9 mouse cellular contexts compared by ENCODE assay signal in the genomic region with DNA sequence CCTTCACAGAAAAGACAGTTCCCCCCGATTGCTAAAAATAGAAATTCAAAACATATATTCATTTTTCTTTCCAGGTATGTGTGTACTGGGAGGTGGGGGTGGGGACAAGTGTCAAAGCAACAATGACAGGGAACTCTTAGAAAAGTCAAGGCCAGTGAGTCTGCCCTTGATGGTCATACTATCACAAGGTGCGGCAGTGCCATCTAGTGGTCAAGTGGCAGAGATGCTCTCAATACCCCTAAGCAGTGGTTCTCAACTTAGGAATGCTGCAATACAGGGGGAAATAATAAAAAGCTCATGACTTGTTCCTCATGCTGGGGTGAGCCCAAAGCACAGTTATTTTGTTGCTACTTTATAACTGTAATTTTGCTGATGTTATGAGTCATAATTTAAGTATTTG. TPM values are rescaled to one million over a fixed set of nuclear protein-coding genes. Genes with fewer than 3 reads are reported as not detected.
DNase-seq lines count a peak whose midpoint lies in the region; ATAC-seq and TF ChIP-seq lines count a peak whose summit lies in the region.
"Had no signal": no experiment of that assay in that cellular context is flagged by ENCODE, and none has a peak within 500 bp of the region (broad histone marks: within the 10 kb centered on the region; RNA-seq: fewer than 3 reads in every experiment).

No protein-coding gene starts in this region.

- TF ChIP-seq EP300 in liver, embryonic 14.5 days (IDR thresholded peaks at IDR 0.05; ENCODE audit: low read depth) = no peak

- no peak overlapping the region for H3K9ac ChIP-seq in heart, embryonic 12.5 days
- H3K9ac ChIP-seq in liver, embryonic 14.5 days (replicated peaks) = no peak overlapping the region
- H3K9ac ChIP-seq in neural tube, embryonic 12.5 days = no peak overlapping the region
- H3K9ac ChIP-seq: embryonic facial prominence, embryonic 15.5 days had no signal

- no peaks in the 10 kb centered on the region for H3K9me3 ChIP-seq in heart, embryonic 12.5 days (replicated peaks)
- no peaks in the 10 kb centered on the region for H3K9me3 ChIP-seq in liver, embryonic 14.5 days (ENCODE audit: control insufficient read depth, low read length)
- no peaks in the 10 kb centered on the region for H3K9me3 ChIP-seq in neural tube, embryonic 12.5 days
- H3K9me3 ChIP-seq: embryonic facial prominence, embryonic 15.5 days had no signal

- H3K4me2 ChIP-seq in heart, embryonic 12.5 days = no peak overlapping the region
- no peak overlapping the region for H3K4me2 ChIP-seq in liver, embryonic 14.5 days (ENCODE audit: low read depth)
- no peak overlapping the region for H3K4me2 ChIP-seq in neural tube, embryonic 12.5 days (replicated peaks)
- H3K4me2 ChIP-seq: embryonic facial prominence, embryonic 15.5 days had no signal

- no peaks in the 10 kb centered on the region for H3K27me3 ChIP-seq in heart, embryonic 12.5 days (replicated peaks)
- no peaks in the 10 kb centered on the region for H3K27me3 ChIP-seq in liver, embryonic 14.5 days (ENCODE audit: control insufficient read depth, insufficient read depth, low read length)
- H3K27me3 ChIP-seq in neural tube, embryonic 12.5 days (replicated peaks) = no peaks in the 10 kb centered on the region
- H3K27me3 ChIP-seq: embryonic facial prominence, embryonic 15.5 days had no signal

- DNase-seq in B cell, adult 2 months = peak; percentile 66 to 72
- peak; percentile 58 for DNase-seq in adrenal gland, adult 2 months
- DNase-seq in embryo, embryonic 11.5 days (ENCODE audit: low read depth, low spot score) = peak; percentile 64
- peak; percentile 74 to 78 for DNase-seq in kidney, postnatal 25 days
- DNase-seq in liver, embryonic 14.5 days (ENCODE audit: low read depth in 3 of 3, low spot score in 3 of 3) = peak; percentile 50 to 56 (median 54)
- peak; percentile 78 for DNase-seq in testis, postnatal 10 days (ENCODE audit: low spot score)

- H3K36me3 ChIP-seq in heart, embryonic 12.5 days = peaks cover 1% of the 10 kb centered on the region
- no peaks in the 10 kb centered on the region; the same call in 1 of the 2 replicates for H3K36me3 ChIP-seq in liver, embryonic 14.5 days (replicated peaks; ENCODE audit: control insufficient read depth, insufficient read depth, low read depth)
- no peaks in the 10 kb centered on the region for H3K36me3 ChIP-seq in neural tube, embryonic 12.5 days
- H3K36me3 ChIP-seq: embryonic facial prominence, embryonic 15.5 days had no signal

- TF ChIP-seq CTCF in liver, embryonic 14.5 days (IDR thresholded peaks at IDR 0.05; ENCODE audit: low read depth) = peak; percentile 85

- no peaks in the 10 kb centered on the region for H3K4me1 ChIP-seq in heart, embryonic 12.5 days (replicated peaks)
- no peaks in the 10 kb centered on the region for H3K4me1 ChIP-seq in liver, embryonic 14.5 days (replicated peaks; ENCODE audit: control insufficient read depth in 2 of 2, insufficient read depth in 2 of 2, low read length in 1 of 2)
- no peaks in the 10 kb centered on the region for H3K4me1 ChIP-seq in neural tube, embryonic 12.5 days
- H3K4me1 ChIP-seq: embryonic facial prominence, embryonic 15.5 days had no signal

- H3K4me3 ChIP-seq in heart, embryonic 12.5 days = no peak overlapping the region
- H3K4me3 ChIP-seq in liver, embryonic 14.5 days (ENCODE audit: insufficient read depth in 1 of 2, low read depth in 2 of 2, low read length in 2 of 2) = no peak overlapping the region
- no peak overlapping the region for H3K4me3 ChIP-seq in neural tube, embryonic 12.5 days
- H3K4me3 ChIP-seq: embryonic facial prominence, embryonic 15.5 days had no signal

- WGBS in heart, embryonic 12.5 days = 12% methylated on average over 2 of the region's 2 CpGs
- WGBS in liver, embryonic 14.5 days (ENCODE audit: insufficient replicate concordance) = 7% methylated on average over 2 of the region's 2 CpGs
- WGBS in neural tube, embryonic 12.5 days = 13% methylated on average over 2 of the region's 2 CpGs

- ATAC-seq in heart, embryonic 12.5 days (ENCODE audit: insufficient number of reproducible peaks, low FRiP score) = peak; percentile 71; the same call in 1 of the 2 replicates
- ATAC-seq in liver, embryonic 14.5 days (ENCODE audit: insufficient read depth) = peak; percentile 69
- ATAC-seq in neural tube, embryonic 12.5 days (ENCODE audit: low FRiP score, low read depth) = peak; percentile 61; the same call in 1 of the 2 replicates

- no peak overlapping the region for H3K27ac ChIP-seq in heart, embryonic 12.5 days (ENCODE audit: poor library complexity, severe bottlenecking)
- no peak overlapping the region for H3K27ac ChIP-seq in liver, embryonic 14.5 days
- H3K27ac ChIP-seq in neural tube, embryonic 12.5 days = no peak overlapping the region
- H3K27ac ChIP-seq: embryonic facial prominence, embryonic 15.5 days had no signal

RNA-seq across cellular contexts. Expression of gene Siah1b, which starts 10.1 kb away (rescaled TPM):
- 1 to 10 TPM; 5.4 to 7.3 TPM for total RNA-seq in adrenal gland, adult 2 months (2021)
- 5.7 and 6.1 TPM in 2 replicates for polyA plus RNA-seq in adrenal gland, adult 2 months (2012; rRNA removed)
- polyA plus RNA-seq in heart, embryonic 12.5 days (2016; fragmentation: Nextera tagmentation; extraction: Ambion mirVana) = 24.2 and 26.2 TPM in 2 replicates
- polyA plus RNA-seq in liver, embryonic 14.5 days (2012; rRNA removed) = 9.7 and 11.7 TPM in 2 replicates
- polyA plus RNA-seq in liver, embryonic 14.5 days (2014; fragmentation: Nextera tagmentation; extraction: Ambion mirVana) = 15.0 and 15.5 TPM in 2 replicates
- 34.2 and 36.5 TPM in 2 replicates for polyA plus RNA-seq in neural tube, embryonic 12.5 days (2016; fragmentation: Nextera tagmentation; extraction: Ambion mirVana)

RNA-seq across cellular contexts. Expression of gene Cltrn, which starts 22.4 kb away (rescaled TPM):
- total RNA-seq in adrenal gland, adult 2 months (2021) = under 1 TPM in 1 of 2 experiments, not detected in 1; 0.24 TPM
- polyA plus RNA-seq in adrenal gland, adult 2 months (2012; rRNA removed) = not detected in 2 replicates
- not detected in 2 replicates for polyA plus RNA-seq in heart, embryonic 12.5 days (2016; fragmentation: Nextera tagmentation; extraction: Ambion mirVana)
- polyA plus RNA-seq in liver, embryonic 14.5 days (2012; rRNA removed) = 0.09 and 0.16 TPM in 2 replicates
- 0.46 and 0.90 TPM in 2 replicates for polyA plus RNA-seq in liver, embryonic 14.5 days (2014; fragmentation: Nextera tagmentation; extraction: Ambion mirVana)
- polyA plus RNA-seq in neural tube, embryonic 12.5 days (2016; fragmentation: Nextera tagmentation; extraction: Ambion mirVana) = 0.20 TPM in 1 of 2 replicates, not detected in the other
- polyA plus RNA-seq: embryonic facial prominence, embryonic 15.5 days had no signal

RNA-seq across cellular contexts. Expression of gene Car5b, which starts 38.4 kb away (rescaled TPM):
- 10 to 100 TPM; 22.5 to 49.6 TPM for total RNA-seq in adrenal gland, adult 2 months (2021)
- 5.0 and 10.2 TPM in 2 replicates for polyA plus RNA-seq in adrenal gland, adult 2 months (2012; rRNA removed)
- polyA plus RNA-seq in heart, embryonic 12.5 days (2016; fragmentation: Nextera tagmentation; extraction: Ambion mirVana) = 0.19 and 0.26 TPM in 2 replicates
- polyA plus RNA-seq in liver, embryonic 14.5 days (2012; rRNA removed) = 0.09 and 0.10 TPM in 2 replicates
- 0.05 and 0.06 TPM in 2 replicates for polyA plus RNA-seq in liver, embryonic 14.5 days (2014; fragmentation: Nextera tagmentation; extraction: Ambion mirVana)
- 0.53 and 0.56 TPM in 2 replicates for polyA plus RNA-seq in neural tube, embryonic 12.5 days (2016; fragmentation: Nextera tagmentation; extraction: Ambion mirVana)
